In the genomic region with DNA sequence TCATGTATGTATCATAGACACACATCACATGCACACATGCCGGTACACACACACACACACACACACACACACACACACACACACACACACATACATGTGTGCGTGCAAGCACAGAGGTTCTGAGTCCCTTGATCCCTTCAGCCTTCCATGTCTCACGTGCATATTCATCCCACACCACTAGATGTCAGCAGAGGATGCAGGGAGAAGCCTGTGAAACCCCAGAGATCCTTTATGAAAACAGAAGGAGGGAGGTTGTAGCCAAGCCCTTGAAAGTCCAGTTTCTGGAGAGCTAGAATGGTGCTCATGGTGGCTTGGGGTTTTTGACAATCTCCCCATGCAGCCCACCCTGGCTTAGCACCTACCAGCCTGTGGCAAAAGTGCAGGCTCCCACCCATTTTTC, we compare ENCODE assay signal across 8 mouse cellular contexts.
DNase-seq lines count a peak whose midpoint lies in the region; ATAC-seq and TF ChIP-seq lines count a peak whose summit lies in the region.
"Not testable (repeated sequence)": the region's sequence is repeated elsewhere in the genome, so short reads cannot be mapped to it uniquely, and the experiment has no call there.

No protein-coding gene starts in this region.

- TF ChIP-seq EP300 in CH12.LX (IDR thresholded peaks at IDR 0.05; ENCODE audit: low read length): not testable (repeated sequence)

- not testable (repeated sequence) for H3K4me3 ChIP-seq in CH12.LX (replicated peaks in 1 of 3; ENCODE audit: low read depth in 2 of 3, low read length in 2 of 3, poor library complexity in 1 of 3); forebrain, embryonic 13.5 days; neural tube, embryonic 14.5 days (ENCODE audit: low read depth, low read length)

- H3K9me3 ChIP-seq in CH12.LX (replicated peaks; ENCODE audit: low read length); forebrain, embryonic 13.5 days (replicated peaks); neural tube, embryonic 14.5 days (ENCODE audit: control insufficient read depth, low read length): not testable (repeated sequence)

- not testable (repeated sequence) for H3K27me3 ChIP-seq in CH12.LX (replicated peaks); forebrain, embryonic 13.5 days; neural tube, embryonic 14.5 days (ENCODE audit: control insufficient read depth, insufficient read depth, low read length)

- not testable (repeated sequence) for H3K27ac ChIP-seq in CH12.LX (ENCODE audit: insufficient read depth, low read depth); forebrain, embryonic 13.5 days; neural tube, embryonic 14.5 days (ENCODE audit: low read depth, low read length)

- DNase-seq in CH12.LX (ENCODE audit: extremely low read depth): peak; percentile 8
- peak; percentile 13 for DNase-seq in c-Kit-positive CD71-positive TER-119-positive erythroid progenitor cells, embryonic 14.5 days (ENCODE audit: low spot score)
- peak; percentile 16 for DNase-seq in heart, postnatal 25 days (ENCODE audit: low spot score)
- peak; percentile 70 to 90 for DNase-seq in kidney, postnatal 36 days
- peak; percentile 72 to 73 for DNase-seq in lung, adult 18-20 months
- DNase-seq in thymus, adult 18-20 months: peak; percentile 41 to 68

- not testable (repeated sequence) for H3K4me1 ChIP-seq in CH12.LX (ENCODE audit: control insufficient read depth in 1 of 2, insufficient read depth in 2 of 2); forebrain, embryonic 13.5 days; neural tube, embryonic 14.5 days (ENCODE audit: control insufficient read depth, insufficient read depth, low read length)

- peak; percentile 27 for TF ChIP-seq RAD21 in CH12.LX (IDR thresholded peaks at IDR 0.05; ENCODE audit: low read depth, low read length)

- dilution Hi-C loops in CH12.LX (cut with MboI; ENCODE audit: extremely low pct_ligation_motif_present, extremely low pct_unique_long_range_greater_than_20kb, low sequenced_read_pairs): not testable (repeated sequence)

- peak in 1 of 2 experiments; percentile 46; a peak in 2 of 4 replicates for TF ChIP-seq CTCF in CH12.LX (conservative IDR thresholded peaks at IDR 0.05 in 1 of 2, IDR thresholded peaks at IDR 0.05 in 1 of 2; ENCODE audit: low read depth in 2 of 2, low read length in 2 of 2)

- ATAC-seq in forebrain, embryonic 13.5 days: peak; percentile 63
- peak; percentile 79; the same call in 1 of the 2 replicates for ATAC-seq in neural tube, embryonic 14.5 days (ENCODE audit: low read depth)

- not testable (repeated sequence) for H3K36me3 ChIP-seq in CH12.LX (replicated peaks in 1 of 2; ENCODE audit: control insufficient read depth in 1 of 2, insufficient read depth in 1 of 2, low read length in 1 of 2); forebrain, embryonic 13.5 days (ENCODE audit: poor library complexity, severe bottlenecking); neural tube, embryonic 14.5 days (ENCODE audit: control insufficient read depth, insufficient read depth, low read length)

- H3K79me2 ChIP-seq in CH12.LX (replicated peaks; ENCODE audit: control insufficient read depth, extremely low read depth, insufficient read depth, poor library complexity, severe bottlenecking): not testable (repeated sequence)

- intact Hi-C loops in heart, postnatal 25 days (cut with DNase I): not testable (repeated sequence)

- 40% methylated on average over 3 of the region's 3 CpGs for WGBS in forebrain, embryonic 13.5 days
- 42% methylated on average over 3 of the region's 3 CpGs for WGBS in neural tube, embryonic 14.5 days

- in situ Hi-C loops in CH12.LX (cut with MboI; ENCODE audit: low pct_ligation_motif_present, low pct_unique_long_range_greater_than_20kb, low sequenced_read_pairs): not testable (repeated sequence)

- TF ChIP-seq POLR2A in CH12.LX (IDR thresholded peaks at IDR 0.05; ENCODE audit: low read depth, low read length): not testable (repeated sequence)

- H3K4me2 ChIP-seq in CH12.LX (ENCODE audit: insufficient read depth, low read depth, poor library complexity, severe bottlenecking); forebrain, embryonic 13.5 days; neural tube, embryonic 14.5 days (ENCODE audit: low read depth, low read length): not testable (repeated sequence)

- not testable (repeated sequence) for H3K9ac ChIP-seq in CH12.LX (ENCODE audit: insufficient read depth, low read depth); forebrain, embryonic 13.5 days; neural tube, embryonic 14.5 days (replicated peaks; ENCODE audit: low read depth, low read length)

Comparison
In these comparisons a context has a peak if more than half of its experiments do, and no peak if none do; other contexts are left out.
1. DNase-seq: peak in every context shown above with its lines; median percentile 80 in kidney, postnatal 36 days; 72 in lung, adult 18-20 months; 54 in thymus, adult 18-20 months; 16 in heart, postnatal 25 days; 13 in c-Kit-positive CD71-positive TER-119-positive erythroid progenitor cells, embryonic 14.5 days; 8 in CH12.LX.